Mouse (Mus musculus): Measurements from ENCODE around the gene Lrrc7. TPM values are rescaled to one million over a fixed set of nuclear protein-coding genes. Genes with fewer than 3 reads are reported as not detected.
A peak's percentile ranks its signal among the peaks of the same experiment; 100 is the strongest.

Lrrc7 gene
- total and polyA plus RNA-seq, 3 experiments: 0.07 TPM; not detected in 2

- DNase-seq (ENCODE audit: extremely low read depth): peak; percentile 16
- H3K4me3 ChIP-seq (replicated peaks in 1 of 3; ENCODE audit: low read depth in 2 of 3, low read length in 2 of 3, poor library complexity in 1 of 3): no peak overlapping the region
- dilution Hi-C loops (cut with MboI; ENCODE audit: extremely low pct_ligation_motif_present, extremely low pct_unique_long_range_greater_than_20kb, low sequenced_read_pairs): no loop called here
- no peak overlapping the region for H3K27ac ChIP-seq (ENCODE audit: insufficient read depth, low read depth)
- H3K9me3 ChIP-seq (replicated peaks; ENCODE audit: low read length): no peaks in the 10 kb centered on the region
- no peak for TF ChIP-seq UBTF (IDR thresholded peaks at IDR 0.05; ENCODE audit: low read depth, low read length)
- TF ChIP-seq ETS1 (conservative IDR thresholded peaks at IDR 0.05; ENCODE audit: low read depth, low read length): no peak
- TF ChIP-seq MAZ (IDR thresholded peaks at IDR 0.05; ENCODE audit: low read depth, low read length): no peak
- TF ChIP-seq HCFC1 (IDR thresholded peaks at IDR 0.05; ENCODE audit: low read depth, low read length): no peak
- no peak for TF ChIP-seq ZNF384 (IDR thresholded peaks at IDR 0.05; ENCODE audit: low read depth, low read length)
- no peak for TF ChIP-seq JUND (conservative IDR thresholded peaks at IDR 0.05; ENCODE audit: low read depth, low read length)
- TF ChIP-seq BHLHE40 (IDR thresholded peaks at IDR 0.05; ENCODE audit: low read depth, low read length): no peak
- no peak for TF ChIP-seq JUN (IDR thresholded peaks at IDR 0.05; ENCODE audit: insufficient read depth, low read depth, low read length)
- TF ChIP-seq KAT2A (IDR thresholded peaks at IDR 0.05; ENCODE audit: insufficient replicate concordance, low read length): no peak
- no peak for TF ChIP-seq MAX (IDR thresholded peaks at IDR 0.05; ENCODE audit: low read length)
- TF ChIP-seq E2F4 (IDR thresholded peaks at IDR 0.05; ENCODE audit: insufficient replicate concordance, low read depth, low read length): no peak
- TF ChIP-seq MAFK (IDR thresholded peaks at IDR 0.05; ENCODE audit: insufficient replicate concordance, low read length): no peak
- TF ChIP-seq ZC3H11A (IDR thresholded peaks at IDR 0.05; ENCODE audit: low read depth, low read length): no peak
- TF ChIP-seq PAX5 (IDR thresholded peaks at IDR 0.05; ENCODE audit: low read length): no peak
- TF ChIP-seq USF2 (conservative IDR thresholded peaks at IDR 0.05; ENCODE audit: low read depth, low read length): no peak
- no peak for TF ChIP-seq ELF1 (IDR thresholded peaks at IDR 0.05; ENCODE audit: low read depth, low read length)
- no peak for TF ChIP-seq MXI1 (IDR thresholded peaks at IDR 0.05; ENCODE audit: low read depth, low read length)
- TF ChIP-seq IRF4 (IDR thresholded peaks at IDR 0.05; ENCODE audit: low read depth, low read length): no peak
- no peak for TF ChIP-seq CHD2 (IDR thresholded peaks at IDR 0.05; ENCODE audit: low read length)
- TF ChIP-seq EP300 (IDR thresholded peaks at IDR 0.05; ENCODE audit: low read length): no peak
- no peaks in the 10 kb centered on the region for H3K79me2 ChIP-seq (replicated peaks; ENCODE audit: control insufficient read depth, extremely low read depth, insufficient read depth, poor library complexity, severe bottlenecking)
- H3K27me3 ChIP-seq (replicated peaks): no peaks in the 10 kb centered on the region
- no peak overlapping the region for H3K9ac ChIP-seq (ENCODE audit: insufficient read depth, low read depth)
- no peaks in the 10 kb centered on the region for H3K4me1 ChIP-seq (ENCODE audit: control insufficient read depth in 1 of 2, insufficient read depth in 2 of 2)
- no peak overlapping the region for H3K4me2 ChIP-seq (ENCODE audit: insufficient read depth, low read depth, poor library complexity, severe bottlenecking)
- in situ Hi-C loops (cut with MboI; ENCODE audit: low pct_ligation_motif_present, low pct_unique_long_range_greater_than_20kb, low sequenced_read_pairs): no loop called here
- H3K36me3 ChIP-seq (replicated peaks in 1 of 2; ENCODE audit: control insufficient read depth in 1 of 2, insufficient read depth in 1 of 2, low read length in 1 of 2): no peaks in the 10 kb centered on the region
Observed at GRCm38 (mm10) chr3:158552105-158552504, 9.9 kb downstream of the Lrrc7 start.

- Histone ChIP-seq H3K36me3 (replicated peaks in 1 of 2; ENCODE audit: control insufficient read depth in 1 of 2, insufficient read depth in 1 of 2, low read length in 1 of 2) (no peaks in the 10 kb centered on the region), H3K4me2 (ENCODE audit: insufficient read depth, low read depth, poor library complexity, severe bottlenecking) (no peak overlapping the region), H3K4me3 (replicated peaks in 1 of 3; ENCODE audit: low read depth in 2 of 3, low read length in 2 of 3, poor library complexity in 1 of 3) (no peak overlapping the region), H3K27ac (ENCODE audit: insufficient read depth, low read depth) (no peak overlapping the region), H3K27me3 (replicated peaks) (no peaks in the 10 kb centered on the region), H3K9me3 (replicated peaks; ENCODE audit: low read length) (no peaks in the 10 kb centered on the region), H3K9ac (ENCODE audit: insufficient read depth, low read depth) (no peak overlapping the region), H3K79me2 (replicated peaks; ENCODE audit: control insufficient read depth, extremely low read depth, insufficient read depth, poor library complexity, severe bottlenecking) (no peaks in the 10 kb centered on the region), H3K4me1 (ENCODE audit: control insufficient read depth in 1 of 2, insufficient read depth in 2 of 2) (no peaks in the 10 kb centered on the region)
- no peak for DNase-seq (ENCODE audit: extremely low read depth)
- TF ChIP-seq ZC3H11A (IDR thresholded peaks at IDR 0.05; ENCODE audit: low read depth, low read length) (no peak), HCFC1 (IDR thresholded peaks at IDR 0.05; ENCODE audit: low read depth, low read length) (no peak), UBTF (IDR thresholded peaks at IDR 0.05; ENCODE audit: low read depth, low read length) (no peak)
- dilution Hi-C loops (cut with MboI; ENCODE audit: extremely low pct_ligation_motif_present, extremely low pct_unique_long_range_greater_than_20kb, low sequenced_read_pairs): no loop called here
- in situ Hi-C loops (cut with MboI; ENCODE audit: low pct_ligation_motif_present, low pct_unique_long_range_greater_than_20kb, low sequenced_read_pairs): no loop called here
Observed at GRCm38 (mm10) chr3:158543481-158543880, 18.5 kb downstream of the Lrrc7 start.

Measured in CH12.LX (cell line).